Mouse (Mus musculus): ENCODE data around the gene Col1a1.
A peak's percentile ranks its signal among the peaks of the same experiment; 100 is the strongest.

DNA sequence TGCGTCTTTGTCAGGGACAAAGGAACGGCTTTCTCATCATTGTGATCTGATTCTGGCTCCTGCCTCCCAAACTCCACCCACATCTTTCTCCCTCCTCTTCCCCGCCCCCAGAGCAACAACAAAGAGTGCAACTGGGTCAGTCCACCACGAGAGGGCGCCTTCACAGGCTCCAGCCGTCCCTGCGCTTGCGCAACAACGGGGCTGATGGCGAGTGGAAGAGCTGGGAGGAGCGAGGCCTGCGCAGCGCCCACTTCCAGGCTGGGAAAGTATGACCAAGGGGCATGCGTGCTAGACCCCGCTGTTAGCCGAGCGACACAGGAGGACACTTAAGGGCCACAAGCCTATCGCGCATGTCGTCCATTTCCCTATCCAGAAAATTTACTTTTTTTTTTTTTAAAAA lies 42.9 kb downstream of the Col1a1 start:
- peak; percentile 72; the same call in 1 of the 2 replicates for TF ChIP-seq POLR2A (IDR thresholded peaks at IDR 0.05; ENCODE audit: borderline replicate concordance, extremely low read depth, low read depth, low read length)
- peak; percentile 90 for TF ChIP-seq CTCF (IDR thresholded peaks at IDR 0.05; ENCODE audit: insufficient read depth, low read length)
